Mouse (Mus musculus) spleen, postnatal 36 days (tissue): Measurements from ENCODE around the gene Cdc20.

Source experiments
- DNase-seq, 2 experiments: peaks; one replicate each; pipeline ENCODE4 v3.0.0; 2022; ENCODE audit warnings: low spot score in 2 of 2, mixed read lengths in 1 of 2

Gene Cdc20

GRCm38 (mm10) chr4:118436820-118437603 lies at the start of gene Cdc20:
Cdc20 (minus strand) TSS chr4:118437352.
- peak; percentile 90 to 92 for DNase-seq

DNA sequence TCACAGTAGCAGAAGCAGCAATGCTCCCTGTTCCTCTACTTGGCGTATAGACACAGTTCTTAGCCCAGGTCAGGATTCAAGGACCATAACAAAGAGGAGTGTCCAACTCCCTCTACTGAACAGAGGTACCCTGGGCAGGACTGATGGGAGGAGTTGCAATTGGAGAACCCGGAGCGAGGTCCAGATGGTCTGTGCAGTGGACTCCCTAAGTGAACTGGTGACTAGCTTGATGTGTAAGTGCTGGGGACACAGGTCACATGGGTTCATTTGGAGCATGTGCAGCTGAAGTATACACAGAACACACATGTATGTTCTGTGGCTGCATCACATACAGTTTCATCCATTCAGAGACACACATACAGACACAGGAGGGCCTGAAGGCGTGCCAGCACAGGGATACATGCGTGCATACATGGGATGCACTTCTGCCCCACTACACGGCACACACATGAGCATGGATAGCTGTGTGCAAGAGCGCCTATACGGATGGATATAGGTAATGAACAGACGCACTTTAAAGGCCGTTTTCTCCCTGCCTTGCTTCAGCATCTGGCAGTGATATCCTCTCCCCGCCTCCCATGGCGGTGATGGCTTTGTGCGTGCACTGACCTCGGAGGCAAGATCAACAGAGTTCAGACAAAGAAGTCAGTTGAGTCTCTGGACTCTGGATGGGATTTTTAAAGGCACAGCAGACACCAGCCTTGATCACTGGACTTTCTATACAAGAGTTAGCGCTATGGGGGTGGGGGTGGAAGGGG lies 39.8 kb upstream of the Cdc20 start:
- no peak for DNase-seq

DNA sequence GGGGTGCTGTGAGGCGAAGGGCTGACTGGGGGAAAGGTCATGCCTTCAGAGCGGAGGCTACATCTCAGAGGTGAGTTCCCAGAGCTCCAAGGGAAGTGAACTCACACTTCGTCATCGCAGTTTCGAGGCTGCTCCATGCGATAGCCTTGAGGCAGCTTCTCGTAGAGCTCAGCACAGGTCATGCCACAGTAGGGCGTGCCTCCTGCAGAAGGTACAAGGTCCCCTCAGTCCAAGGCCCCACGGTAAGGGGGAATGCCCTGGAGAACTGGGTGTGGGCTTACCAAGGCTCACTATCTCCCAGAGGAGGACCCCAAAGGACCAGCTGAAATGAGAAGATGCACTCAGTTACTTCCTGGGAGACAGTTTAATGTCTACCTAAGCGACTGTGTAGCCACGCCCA lies 35.5 kb upstream of the Cdc20 start:
- no peak for DNase-seq

- no peak for DNase-seq
Observed at GRCm38 (mm10) chr4:118471281-118471680, 34.1 kb upstream of the Cdc20 start.

DNA sequence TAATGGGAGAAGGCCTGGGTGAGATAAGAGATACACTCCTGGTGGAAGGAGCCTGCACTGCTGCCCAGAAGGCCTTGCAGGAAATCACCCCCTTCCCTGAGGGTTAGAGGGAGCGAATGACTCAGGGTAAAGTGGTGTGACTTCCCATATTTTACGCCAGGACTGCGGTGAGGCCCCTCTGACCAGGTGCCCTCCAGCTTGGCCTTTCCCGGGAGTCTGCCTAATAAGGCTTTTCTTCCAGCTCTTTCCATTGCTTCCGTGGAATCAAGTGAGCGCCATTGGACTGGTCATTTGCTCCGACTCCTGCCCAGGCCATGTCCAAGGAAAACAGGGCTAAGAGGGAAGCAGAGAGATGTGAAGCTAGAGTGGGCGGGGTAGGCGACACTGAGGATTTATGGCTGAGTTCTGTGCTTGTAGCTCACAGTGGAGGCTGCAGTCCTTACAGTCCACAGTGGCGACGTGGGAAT lies 28.6 kb upstream of the Cdc20 start:
- DNase-seq, result no peak

DNA sequence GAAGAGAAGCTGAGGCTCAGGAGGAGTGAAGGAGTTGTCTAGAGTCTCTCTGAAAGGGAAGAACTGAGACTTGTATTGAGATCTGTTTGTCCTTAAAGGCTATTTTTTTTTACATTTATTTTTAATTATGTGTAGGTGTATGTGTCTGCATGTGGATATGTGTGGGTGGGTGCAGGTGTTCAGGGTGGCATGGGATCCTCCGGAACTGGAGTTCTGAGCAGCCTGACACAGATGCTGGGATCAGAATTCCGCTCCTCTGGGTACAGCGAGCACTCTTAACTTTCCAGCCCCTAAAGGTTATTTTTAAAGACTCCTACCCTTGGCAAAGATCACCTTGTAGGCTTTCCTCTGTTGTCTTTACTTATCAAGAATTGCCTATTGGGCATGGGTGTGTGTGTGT lies 27.8 kb upstream of the Cdc20 start:
- no peak for DNase-seq

GRCm38 (mm10) chr4:118457345-118457975 lies 20.3 kb upstream of the Cdc20 start, which contains the start of gene Mpl:
Mpl (minus strand) TSS chr4:118457513.
- DNase-seq, result no peak

- DNase-seq, result no peak
Observed at GRCm38 (mm10) chr4:118446415-118447153, 9.4 kb upstream of the Cdc20 start.

DNA sequence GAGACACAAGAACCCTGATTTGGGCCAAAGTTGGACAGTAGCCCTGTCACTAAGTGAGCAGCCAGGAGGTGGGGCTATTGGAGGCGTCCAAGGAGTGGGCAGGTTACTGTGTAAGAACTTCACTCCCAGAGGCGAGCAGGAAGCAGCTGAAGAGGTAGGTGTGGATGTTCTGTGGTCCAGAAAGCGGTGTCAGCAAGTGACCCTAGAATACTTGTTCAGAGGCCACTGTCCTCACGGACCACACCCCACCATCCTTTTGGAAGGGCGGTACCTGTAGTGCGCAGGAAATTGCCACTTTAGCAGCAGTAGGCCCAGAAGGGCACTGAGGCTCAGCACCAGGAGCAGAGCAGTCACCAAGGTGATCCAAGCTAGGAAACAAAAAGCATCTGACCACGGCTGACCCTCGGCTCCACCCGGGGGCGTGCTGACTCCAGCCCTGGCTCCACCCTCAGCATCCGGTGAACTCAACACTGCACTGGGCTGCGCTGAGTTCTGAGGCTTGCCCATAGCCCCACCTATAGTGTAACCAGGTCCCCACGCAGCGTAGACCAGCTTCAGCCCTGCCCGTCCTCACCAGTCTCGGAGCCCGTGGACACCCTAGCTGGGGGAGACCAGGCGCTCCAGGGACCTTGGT lies 8.7 kb upstream of the Cdc20 start:
- no peak for DNase-seq

DNA sequence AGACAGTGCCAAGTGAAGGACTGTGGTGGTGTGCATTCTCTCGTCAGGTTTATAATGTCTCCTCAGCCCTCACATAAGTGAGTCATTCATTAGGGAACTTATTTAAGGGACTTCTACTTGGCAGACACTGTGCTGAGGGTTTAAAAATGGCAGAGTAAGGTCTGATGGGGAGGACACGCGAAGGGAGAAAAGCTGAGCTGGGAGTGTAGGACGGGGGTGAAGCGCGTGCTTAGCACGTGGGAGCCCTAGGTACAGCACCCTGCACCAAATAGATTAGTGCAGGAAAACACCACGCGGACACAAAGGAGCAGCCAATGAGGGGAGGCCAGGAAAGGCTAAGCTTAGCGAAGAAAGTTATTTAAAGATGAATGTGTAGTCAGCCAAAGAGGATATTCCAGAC lies 7.9 kb upstream of the Cdc20 start:
- no peak for DNase-seq

DNA sequence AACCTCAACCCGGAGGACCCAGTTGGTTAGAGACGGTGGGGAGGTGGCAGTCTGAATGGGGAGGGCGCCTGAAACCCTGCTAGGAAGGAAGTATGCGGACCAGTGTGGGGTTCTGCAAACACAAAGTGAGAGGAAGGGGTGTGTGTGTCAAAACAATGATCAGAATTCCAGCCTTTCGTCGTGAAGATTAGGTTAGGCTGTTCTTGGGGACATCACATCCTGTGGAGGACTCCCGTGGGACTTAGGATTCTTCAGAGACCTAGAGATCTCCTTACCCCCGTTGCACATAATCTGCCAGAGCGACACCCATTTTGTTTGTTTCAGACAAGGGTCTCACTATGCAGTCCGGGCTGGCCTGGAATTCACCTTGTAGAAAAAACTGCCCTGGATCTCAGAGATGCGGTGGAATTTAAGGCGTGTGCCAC lies 689 bp upstream of the Cdc20 start:
- peak; percentile 29 to 30 for DNase-seq

DNA sequence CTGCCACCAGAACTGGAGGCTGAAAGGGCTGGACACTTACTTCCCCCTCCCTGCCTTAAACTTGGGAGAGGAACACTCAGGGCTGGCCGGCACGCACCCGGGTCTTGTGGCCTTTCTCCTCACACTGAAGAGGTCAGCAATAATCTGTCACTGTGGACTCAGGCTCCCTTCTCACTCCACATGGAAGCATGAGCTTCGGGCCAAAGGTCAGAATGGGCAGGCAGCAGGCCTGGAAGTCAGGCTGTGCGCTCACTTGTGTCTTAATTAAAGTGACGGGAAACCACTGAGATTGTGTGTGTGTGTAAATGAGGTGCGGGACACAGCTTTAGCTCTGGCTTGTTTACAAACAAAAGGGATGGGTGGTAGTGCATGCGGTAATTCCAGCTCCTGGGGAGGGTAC lies 4.8 kb downstream of the Cdc20 start:
- no peak for DNase-seq

GRCm38 (mm10) chr4:118429215-118429895 lies 7.8 kb downstream of the Cdc20 start:
- DNase-seq, result peak in 1 of 2 experiments; percentile 19

GRCm38 (mm10) chr4:118428531-118429214 lies 8.5 kb downstream of the Cdc20 start:
- peak; percentile 14 to 33 for DNase-seq

DNA sequence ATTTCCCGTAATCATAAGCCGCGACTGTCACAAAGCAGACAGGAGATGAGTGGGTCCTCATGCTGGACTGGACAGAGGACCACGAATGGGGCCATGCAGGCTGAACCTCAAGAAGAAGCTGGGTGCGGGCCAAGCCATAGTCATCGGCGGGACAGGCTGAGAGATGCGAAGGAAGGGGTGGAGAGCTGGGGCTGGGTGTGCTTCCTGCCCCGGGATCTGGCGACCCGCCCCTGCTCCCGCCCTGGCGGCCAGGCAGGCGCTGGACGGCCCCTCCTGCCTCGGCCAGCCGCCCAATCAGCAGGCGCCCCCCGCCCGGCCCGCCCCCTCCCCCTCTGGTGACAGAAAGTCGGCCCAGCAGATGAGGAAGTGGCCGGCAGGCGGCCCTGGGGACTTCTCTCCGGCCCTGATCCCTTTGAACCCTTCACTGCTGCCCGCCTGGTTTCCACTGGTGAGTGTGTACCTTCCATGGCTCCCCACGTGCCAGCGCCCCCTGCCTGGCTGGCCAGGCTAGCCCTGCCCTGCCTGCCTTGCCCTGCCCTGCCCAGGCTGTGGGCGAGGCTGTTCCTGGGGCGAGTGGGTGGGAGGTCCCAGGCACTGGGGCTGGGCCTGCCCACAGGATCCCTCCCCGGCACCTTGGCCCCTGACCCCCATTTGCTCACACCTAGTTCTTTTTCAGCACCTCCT lies 9.2 kb downstream of the Cdc20 start, which contains the start of gene Elovl1:
Elovl1 (plus strand) TSS at position 326 of the 684 bp plus-strand sequence.
- DNase-seq, result peak; percentile 91 to 93

DNA sequence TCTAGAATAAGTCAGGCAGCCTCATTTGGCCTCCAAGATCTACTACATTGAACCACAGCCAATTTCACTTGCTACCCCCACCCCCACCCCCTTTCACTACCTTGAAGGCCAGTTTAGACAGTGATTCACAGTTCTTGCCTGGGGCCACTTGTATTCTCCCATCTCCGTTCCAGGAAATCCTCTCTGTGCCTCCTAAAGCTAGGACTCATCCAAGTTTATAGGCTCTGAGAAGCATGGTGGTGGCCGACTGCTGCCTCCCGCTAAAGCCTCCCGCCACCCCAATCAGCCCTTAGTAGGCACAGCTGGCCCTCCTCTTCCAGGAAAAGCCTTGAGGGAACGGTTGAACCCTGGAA lies 9.8 kb downstream of the Cdc20 start:
- no peak for DNase-seq

- no peak for DNase-seq
Observed at GRCm38 (mm10) chr4:118425374-118425773, 11.8 kb downstream of the Cdc20 start.

GRCm38 (mm10) chr4:118424541-118425160 lies 12.5 kb downstream of the Cdc20 start:
- peak in 1 of 2 experiments; percentile 34 for DNase-seq

- DNase-seq, result no peak
Observed at GRCm38 (mm10) chr4:118421384-118421783, 15.8 kb downstream of the Cdc20 start.
